Mouse (Mus musculus): Measurements from ENCODE around the gene Clp1.
A peak's percentile ranks its signal among the peaks of the same experiment; 100 is the strongest.
"Not testable (repeated sequence)": the region's sequence is repeated elsewhere in the genome, so short reads cannot be mapped to it uniquely, and the experiment has no call there.

Clp1 gene

GRCm38 (mm10) chr2:84738271-84738911 lies 11.2 kb upstream of the Clp1 start:
- peak; percentile 35 to 63 for DNase-seq

GRCm38 (mm10) chr2:84737451-84737925 lies 10.3 kb upstream of the Clp1 start:
- DNase-seq = no peak

- no peak for DNase-seq
These were observed 9.4 kb upstream of the Clp1 start for GRCm38 (mm10) chr2:84736312-84737161.

- DNase-seq = no peak
These were observed 8.3 kb upstream of the Clp1 start for GRCm38 (mm10) chr2:84735346-84735920.

GRCm38 (mm10) chr2:84734919-84735318 lies 7.8 kb upstream of the Clp1 start:
- no peak for DNase-seq

GRCm38 (mm10) chr2:84734351-84734864 lies 7.3 kb upstream of the Clp1 start:
- DNase-seq = no peak

GRCm38 (mm10) chr2:84733579-84734300 lies 6.6 kb upstream of the Clp1 start, which contains the start of gene Ypel4:
Gene Ypel4 (plus strand): TSS chr2:84734058.
- no peak for DNase-seq

- DNase-seq = no peak
These were observed 5.2 kb upstream of the Clp1 start for GRCm38 (mm10) chr2:84732394-84732793.

GRCm38 (mm10) chr2:84731206-84731605 lies 4.1 kb upstream of the Clp1 start:
- no peak for DNase-seq

GRCm38 (mm10) chr2:84728191-84728590 lies 1.0 kb upstream of the Clp1 start:
- not testable (repeated sequence) for DNase-seq

GRCm38 (mm10) chr2:84726716-84727115 lies 434 bp downstream of the Clp1 start:
- no peak for DNase-seq

- no peak for DNase-seq
These were observed 1.4 kb downstream of the Clp1 start for GRCm38 (mm10) chr2:84725770-84726169.

GRCm38 (mm10) chr2:84723856-84724255 lies 3.3 kb downstream of the Clp1 start:
- DNase-seq = no peak

GRCm38 (mm10) chr2:84721182-84721581 lies 6.0 kb downstream of the Clp1 start:
- no peak for DNase-seq

GRCm38 (mm10) chr2:84720718-84721117 lies 6.4 kb downstream of the Clp1 start:
- DNase-seq = no peak

GRCm38 (mm10) chr2:84717357-84717756 lies 9.8 kb downstream of the Clp1 start:
- DNase-seq = no peak

GRCm38 (mm10) chr2:84716423-84717355 lies 10.5 kb downstream of the Clp1 start:
- no peak for DNase-seq

GRCm38 (mm10) chr2:84715562-84716361 lies 11.4 kb downstream of the Clp1 start:
- DNase-seq = peak; percentile 91 to 94

GRCm38 (mm10) chr2:84714811-84715561 lies 12.2 kb downstream of the Clp1 start, which contains the start of gene Zdhhc5:
Gene Zdhhc5 (minus strand): TSS chr2:84715180.
- peak; percentile 98 to 99 for DNase-seq

GRCm38 (mm10) chr2:84714422-84714810 lies 12.7 kb downstream of the Clp1 start:
- no peak for DNase-seq

Data from lung, adult 18-20 months (tissue).